Mouse (Mus musculus): ENCODE measurements around the gene Gm12185.
"Not testable (repeated sequence)": the region's sequence is repeated elsewhere in the genome, so short reads cannot be mapped to it uniquely, and the experiment has no call there.

Gene Gm12185

DNA sequence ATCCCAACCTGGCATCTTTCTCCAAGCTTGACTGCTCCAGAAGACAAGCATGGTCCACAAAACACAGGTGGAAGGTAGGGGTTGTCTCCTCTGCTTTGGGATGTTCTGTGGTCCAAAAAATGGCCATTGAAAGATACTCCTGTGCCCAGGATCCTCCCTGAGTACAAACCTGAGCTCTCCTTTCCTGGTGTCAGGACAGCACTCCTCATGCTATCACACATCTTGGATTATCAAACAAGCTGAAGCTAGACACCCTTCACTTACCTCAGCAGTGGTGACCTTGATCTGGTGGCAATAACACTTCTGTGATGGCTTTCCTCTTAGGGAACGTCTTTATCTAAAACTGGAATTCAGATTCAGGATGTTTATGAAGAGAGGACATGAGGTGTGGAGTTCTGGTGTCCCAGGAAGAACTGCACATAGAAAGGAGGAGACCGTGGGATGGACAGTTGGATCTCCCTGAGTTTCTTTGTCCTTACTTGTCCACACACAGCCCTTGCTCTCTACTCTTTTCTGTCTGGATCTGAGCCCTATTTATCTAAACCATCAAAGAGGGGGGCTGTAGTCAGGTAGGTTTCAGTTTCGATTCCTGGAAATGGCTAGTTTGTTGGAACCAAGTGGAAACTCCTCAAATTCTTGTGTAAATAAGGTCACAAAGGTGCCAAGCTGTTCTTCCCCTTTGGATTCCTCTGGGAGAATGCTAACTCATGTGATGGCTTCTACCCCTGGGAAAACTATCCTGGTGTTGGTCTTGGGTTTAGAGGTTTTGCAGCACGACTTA, at the start of gene Gm12185:
Gm12185 (minus strand) TSS at position 487 of the 781 bp plus-strand sequence.
- DNase-seq (ENCODE audit: low spot score): not testable (repeated sequence)

DNA sequence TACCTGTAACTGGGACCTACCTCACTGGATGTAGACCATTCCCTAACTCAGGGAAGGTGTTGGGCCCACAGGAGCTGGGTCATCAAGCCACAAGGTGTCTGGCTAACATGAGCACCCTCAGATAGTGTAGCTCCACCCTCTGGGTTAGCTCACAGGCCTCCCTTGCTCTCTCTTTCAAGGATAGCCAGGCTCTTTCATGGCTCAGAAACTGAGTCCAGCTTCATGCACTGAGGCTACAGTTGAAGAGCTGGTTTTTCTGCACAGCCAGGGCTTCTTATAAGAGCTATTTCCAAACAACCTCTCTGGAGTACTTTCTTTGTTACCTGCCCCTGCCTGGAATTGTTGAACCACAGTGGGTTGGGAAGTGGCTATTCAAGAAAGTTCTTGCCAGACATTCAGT, 20.0 kb upstream of the Gm12185 start:
- DNase-seq (ENCODE audit: low spot score): not testable (repeated sequence)

DNA sequence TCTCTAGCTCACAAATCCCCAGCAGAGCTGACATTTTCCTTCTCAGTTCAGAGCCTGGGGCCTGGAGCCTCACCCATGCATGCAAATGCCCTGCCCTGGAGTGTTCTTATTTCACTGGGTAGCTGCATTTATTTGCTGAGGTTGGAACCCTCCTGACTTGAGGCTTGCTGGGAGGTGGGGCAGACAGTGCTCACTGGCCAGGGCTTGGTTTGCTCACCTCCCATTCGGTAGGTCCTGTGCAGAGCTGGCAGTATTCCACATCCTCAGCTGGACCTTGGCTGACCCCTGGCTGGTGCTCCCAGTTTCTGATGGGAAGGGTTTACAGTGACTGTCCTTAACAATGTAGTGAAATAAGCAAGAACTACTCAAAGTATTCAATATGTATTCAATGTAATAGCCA, 14.8 kb upstream of the Gm12185 start:
- DNase-seq (ENCODE audit: low spot score): not testable (repeated sequence)

DNA sequence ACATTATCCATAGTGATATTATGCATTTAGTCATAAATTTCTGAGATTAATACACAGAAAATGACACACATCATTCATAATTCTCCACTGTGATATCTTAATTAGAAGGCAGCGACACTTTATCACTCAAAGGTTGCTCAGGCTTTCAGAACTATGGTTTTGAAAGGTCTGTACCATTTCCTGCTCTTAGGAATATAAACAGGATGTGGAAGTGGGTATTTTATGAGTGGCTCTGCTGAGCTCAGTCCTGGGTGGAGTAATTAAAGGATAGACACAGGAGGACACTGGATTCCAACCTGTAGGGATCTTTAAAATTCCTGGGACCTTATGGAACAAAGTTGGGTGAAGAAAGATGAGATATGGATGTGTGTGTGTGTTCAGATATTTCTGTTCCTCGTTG, 14.3 kb upstream of the Gm12185 start:
- not testable (repeated sequence) for DNase-seq (ENCODE audit: low spot score)

DNA sequence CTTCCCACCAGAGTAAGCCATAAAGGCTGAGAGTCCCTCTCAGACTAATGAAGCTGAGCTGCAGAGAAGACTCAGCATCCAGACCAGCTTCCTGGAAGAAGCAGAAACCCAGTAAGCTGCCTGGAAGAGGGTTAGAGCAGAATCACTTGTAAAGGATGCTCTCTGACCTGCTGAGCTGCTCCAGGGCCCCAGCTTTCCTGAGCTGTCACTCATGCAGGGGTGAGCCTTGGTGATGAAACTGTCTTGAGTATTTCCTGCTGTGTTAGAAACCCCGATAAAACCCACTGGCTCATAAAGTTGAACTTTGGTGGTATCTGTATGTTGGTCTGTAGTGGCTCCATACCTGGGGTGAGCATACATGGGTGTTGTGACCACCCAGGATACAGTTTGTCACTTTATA, 8.4 kb upstream of the Gm12185 start:
- not testable (repeated sequence) for DNase-seq (ENCODE audit: low spot score)

DNA sequence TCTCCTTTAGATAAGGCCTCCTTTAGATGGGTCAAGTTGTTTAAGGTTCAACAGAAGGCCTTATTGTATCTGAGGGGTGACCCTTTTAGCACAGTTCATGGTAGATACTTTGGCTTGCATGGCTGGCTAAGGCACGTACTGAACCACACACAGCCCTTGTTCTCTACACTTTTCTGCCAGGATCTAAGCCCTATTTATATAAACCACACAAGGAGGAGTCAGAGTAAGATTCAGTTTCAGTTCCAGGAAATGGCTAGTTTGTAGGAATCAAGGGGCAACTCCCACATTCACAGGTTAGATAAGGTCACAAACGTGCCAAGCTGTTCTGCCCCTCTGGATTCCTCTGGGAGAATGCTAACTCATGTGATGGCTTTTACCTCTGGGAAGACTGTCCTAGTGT, 2.0 kb upstream of the Gm12185 start, which contains the start of gene Tgtp1:
Tgtp1 (minus strand) TSS at position 155 of the 400 bp plus-strand sequence.
- DNase-seq (ENCODE audit: low spot score): not testable (repeated sequence)

DNA sequence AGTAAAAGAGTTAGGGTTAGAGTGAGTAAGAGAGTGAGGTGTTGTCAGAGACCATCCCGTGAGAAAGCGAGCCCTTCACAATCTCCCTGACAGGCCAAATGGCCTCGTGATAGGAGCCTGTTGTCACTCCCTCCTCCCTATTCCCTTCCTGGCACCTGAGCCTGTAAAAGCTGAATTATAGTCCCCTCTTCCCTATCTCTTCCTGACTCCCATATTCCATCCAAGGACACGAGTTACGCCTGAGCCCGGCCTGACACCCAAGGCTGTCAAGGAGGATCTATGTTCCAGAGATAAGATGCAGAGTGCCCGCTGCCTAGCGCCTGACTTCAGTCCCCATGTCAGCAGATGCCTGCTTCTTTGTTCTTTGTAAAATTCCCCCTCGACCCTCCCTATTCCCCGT, 1.3 kb upstream of the Gm12185 start:
- DNase-seq (ENCODE audit: low spot score): not testable (repeated sequence)

DNA sequence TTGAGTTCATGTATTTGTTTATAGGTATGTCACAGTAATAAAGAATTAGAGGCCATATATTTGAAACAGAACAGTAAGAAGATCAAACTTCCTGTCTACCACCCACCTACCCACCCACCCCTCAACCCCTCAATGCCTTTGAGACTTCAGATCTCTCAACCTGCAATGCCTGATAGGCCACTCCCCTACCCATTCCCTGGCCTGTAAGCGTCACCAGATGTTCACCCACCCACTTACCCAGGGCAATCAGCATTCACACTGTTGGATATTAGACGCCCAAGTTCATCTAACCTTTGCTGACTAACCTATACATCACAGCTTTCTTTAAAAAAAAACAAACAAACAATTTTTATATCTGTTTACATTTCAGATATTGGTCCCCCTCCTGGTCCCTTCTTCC, 2.0 kb downstream of the Gm12185 start:
- DNase-seq (ENCODE audit: low spot score): not testable (repeated sequence)

DNA sequence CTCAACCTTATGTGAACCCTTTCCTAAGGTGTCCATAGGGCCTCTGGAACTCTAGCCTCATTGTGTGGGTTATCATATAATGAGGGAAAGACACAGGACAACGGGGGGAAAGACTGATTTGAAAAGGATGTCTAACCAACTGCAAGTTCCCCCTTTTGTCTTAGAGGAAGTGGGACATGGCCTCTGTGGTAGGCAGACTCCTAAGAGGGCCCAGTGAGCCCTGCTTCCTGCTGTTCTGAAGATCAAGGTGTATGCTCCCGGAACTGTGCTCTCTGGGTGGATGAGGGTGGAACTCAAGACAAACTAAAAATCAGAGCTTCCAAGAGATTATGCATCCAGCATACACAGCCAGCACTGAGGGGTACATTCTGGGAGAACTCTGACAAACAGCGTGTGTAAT, 3.8 kb downstream of the Gm12185 start:
- not testable (repeated sequence) for DNase-seq (ENCODE audit: low spot score)

DNA sequence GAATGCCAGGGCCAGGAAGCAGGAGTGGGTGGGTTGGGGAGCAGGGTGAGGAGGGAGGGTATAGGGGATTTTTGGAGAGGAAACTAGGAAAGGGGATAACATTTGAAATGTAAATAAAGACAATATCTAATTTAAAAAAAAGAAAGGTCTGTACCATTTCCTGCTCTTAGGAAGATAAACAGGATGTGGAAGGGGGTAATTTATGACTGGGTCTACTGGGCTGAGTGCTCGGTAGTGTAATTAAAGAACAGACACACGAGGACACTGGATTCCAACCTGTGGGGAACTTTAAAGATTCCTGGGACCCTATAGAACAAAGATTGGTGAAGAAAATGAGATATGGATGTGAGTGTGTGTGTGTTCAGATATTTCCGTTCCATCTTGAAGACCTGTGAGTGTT, 9.2 kb downstream of the Gm12185 start:
- DNase-seq (ENCODE audit: low spot score): not testable (repeated sequence)

DNA sequence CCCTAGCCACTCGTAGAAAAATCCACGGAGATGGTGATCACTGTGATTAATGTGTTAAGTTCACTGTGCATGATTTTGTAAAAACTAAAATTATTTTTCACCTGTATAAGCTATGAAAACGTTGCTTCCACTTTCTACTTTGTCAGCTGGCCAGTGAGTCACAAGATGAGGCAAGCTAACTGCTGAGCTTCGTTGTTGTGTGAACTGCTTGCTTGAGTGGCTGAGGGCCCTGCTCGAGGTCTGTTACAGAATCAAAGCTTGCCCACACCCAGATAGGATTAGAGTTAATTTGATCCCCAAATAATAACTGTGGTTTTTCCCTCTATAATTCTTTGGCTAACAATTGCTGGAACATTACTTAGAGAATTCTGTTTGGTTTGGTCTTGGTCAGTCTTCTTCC, 12.0 kb downstream of the Gm12185 start:
- DNase-seq (ENCODE audit: low spot score): not testable (repeated sequence)

DNA sequence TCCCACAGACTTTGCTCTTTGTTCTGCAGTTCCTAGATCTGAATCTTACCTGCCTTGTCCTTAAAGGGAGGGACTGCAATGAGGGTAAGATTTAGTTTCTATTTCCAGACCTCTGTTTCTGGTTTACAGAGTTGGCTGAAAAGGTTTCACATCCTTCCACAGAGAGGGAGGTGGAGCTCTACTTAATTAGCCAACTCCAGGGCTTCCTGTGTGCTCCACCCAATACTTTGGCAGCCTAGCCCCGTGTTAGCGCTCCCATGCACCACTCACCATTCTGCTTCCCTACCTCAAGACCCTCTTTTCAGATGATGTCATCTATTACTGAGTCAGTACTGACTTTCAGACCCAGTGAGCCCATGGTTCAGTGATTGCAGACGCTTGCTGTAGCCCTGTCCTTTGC, 12.8 kb downstream of the Gm12185 start, which contains the start of gene 9930111J21Rik1:
9930111J21Rik1 (minus strand) TSS at position 148 of the 400 bp plus-strand sequence.
- not testable (repeated sequence) for DNase-seq (ENCODE audit: low spot score)

DNA sequence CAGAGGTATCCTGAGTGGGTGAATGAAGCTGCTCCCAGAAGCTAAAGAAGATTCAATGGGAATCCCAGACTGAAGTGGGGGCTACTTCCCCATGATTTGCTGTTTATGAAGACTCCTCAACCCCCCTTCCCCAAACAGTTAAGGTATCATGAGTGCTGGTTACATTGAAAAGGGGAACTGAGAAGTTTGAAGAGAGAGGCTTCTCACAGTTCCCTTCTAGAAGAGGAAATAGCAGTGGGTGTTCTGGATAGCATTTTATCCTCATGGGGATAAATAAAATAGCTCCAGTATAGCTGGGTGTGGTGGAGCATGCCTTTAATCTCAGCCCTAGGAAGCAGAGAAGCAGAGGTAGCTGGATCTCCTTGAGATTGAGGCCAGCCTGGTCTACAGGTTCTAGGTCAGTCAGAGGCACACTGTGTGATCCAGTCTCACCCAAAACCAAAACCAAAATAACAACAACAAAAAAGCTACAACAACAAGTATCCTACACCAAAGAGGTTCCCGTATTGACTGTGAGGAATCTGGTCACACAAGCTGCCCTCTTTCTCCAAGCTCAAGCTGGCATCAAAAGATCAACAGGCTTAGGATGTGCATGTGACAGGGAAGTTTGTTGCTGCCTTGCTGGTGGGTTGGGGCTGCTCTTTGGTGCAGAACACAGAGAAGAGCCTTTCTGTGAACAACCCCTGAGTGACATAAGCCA, 13.6 kb downstream of the Gm12185 start, which contains the start of gene Olfr56:
Olfr56 (plus strand) TSS at position 650 of the 700 bp plus-strand sequence.
- DNase-seq (ENCODE audit: low spot score): not testable (repeated sequence)

DNA sequence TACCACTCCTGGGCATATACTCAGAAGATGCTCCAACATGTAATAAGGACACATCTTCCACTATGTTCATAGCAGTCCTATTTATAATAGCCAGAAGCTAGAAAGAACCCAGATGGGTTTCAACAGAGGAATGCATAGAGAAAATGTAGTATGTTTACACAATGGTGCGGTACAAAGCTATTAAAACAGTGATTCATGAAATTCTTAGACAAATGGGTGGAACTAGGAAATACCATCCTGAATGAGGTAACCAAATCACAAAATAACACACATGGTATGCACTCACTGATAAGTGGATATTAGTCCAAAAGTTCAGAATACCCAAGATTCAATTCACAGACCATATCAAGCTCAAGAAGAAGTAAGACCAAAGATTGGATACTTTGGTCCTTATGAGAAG, 17.3 kb downstream of the Gm12185 start:
- DNase-seq (ENCODE audit: low spot score): not testable (repeated sequence)

DNA sequence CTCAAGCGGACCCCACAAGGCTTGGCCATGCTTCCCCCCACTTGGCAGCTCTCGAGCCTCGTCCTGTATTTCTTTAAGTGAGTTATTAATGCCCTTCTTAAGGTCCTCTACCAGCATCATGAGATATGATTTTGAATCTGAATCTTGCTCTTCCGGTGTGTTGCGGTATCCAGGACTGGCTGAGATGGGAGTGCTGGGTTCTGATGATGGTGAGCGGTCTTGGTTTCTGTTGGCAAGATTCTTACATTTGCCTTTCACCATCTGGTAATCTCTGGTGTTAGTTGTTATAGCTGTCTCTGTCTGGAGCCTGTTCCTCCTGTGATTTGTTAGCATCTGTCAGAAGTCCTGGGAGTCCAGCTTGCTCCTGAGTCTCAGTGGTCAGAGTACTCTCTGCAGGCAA, 45.9 kb downstream of the Gm12185 start, which contains the start of gene Psme2b:
Psme2b (minus strand) TSS at position 101 of the 400 bp plus-strand sequence.
- DNase-seq (ENCODE audit: low spot score): not testable (repeated sequence)

DNA sequence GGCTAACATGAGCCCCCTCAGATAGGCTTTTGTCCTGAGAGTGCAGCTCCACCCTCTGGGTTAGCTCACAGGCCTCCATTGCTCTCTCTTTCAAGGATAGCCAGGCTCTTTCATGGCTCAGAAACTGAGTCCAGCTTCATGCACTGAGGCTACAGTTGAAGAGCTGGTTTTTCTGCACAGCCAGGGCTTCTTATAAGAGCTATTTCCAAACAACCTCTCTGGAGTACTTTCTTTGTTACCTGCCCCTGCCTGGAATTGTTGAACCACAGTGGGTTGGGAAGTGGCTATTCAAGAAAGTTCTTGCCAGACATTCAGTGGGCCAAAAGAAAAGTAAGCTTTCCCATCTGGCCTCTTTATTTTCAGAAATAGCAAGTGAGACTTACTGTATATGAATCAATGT, 52.7 kb downstream of the Gm12185 start:
- DNase-seq (ENCODE audit: low spot score): not testable (repeated sequence)

DNA sequence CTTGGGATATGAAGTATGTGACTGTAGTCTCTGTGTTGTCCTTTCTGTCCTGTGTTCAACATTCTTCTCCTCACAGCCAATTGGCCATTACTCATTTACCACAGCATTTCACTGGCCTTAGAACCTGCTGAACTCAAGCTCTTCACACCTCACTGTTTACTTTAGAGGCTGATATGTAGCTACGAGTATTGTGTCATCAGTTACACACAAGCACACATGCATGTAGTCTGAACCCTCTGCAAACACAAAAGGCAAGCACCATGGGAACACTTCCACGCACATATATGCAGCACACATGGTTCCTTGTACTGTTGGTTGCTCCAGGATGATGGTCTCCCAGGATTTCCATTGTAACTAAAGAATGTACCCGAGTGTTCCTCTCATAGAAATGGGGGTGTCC, 56.7 kb downstream of the Gm12185 start:
- DNase-seq (ENCODE audit: low spot score): not testable (repeated sequence)

DNA sequence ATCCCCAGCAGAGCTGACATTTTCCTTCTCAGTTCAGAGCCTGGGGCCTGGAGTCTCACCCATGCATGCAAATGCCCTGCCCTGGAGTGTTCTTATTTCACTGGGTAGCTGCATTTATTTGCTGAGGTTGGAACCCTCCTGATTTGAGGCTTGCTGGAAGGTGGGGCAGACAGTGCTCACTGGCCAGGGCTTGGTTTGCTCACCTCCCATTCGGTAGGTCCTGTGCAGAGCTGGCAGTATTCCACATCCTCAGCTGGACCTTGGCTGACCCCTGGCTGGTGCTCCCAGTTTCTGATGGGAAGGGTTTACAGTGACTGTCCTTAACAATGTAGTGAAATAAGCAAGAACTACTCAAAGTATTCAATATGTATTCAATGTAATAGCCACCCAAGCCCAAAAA, 58.1 kb downstream of the Gm12185 start:
- DNase-seq (ENCODE audit: low spot score): not testable (repeated sequence)

DNA sequence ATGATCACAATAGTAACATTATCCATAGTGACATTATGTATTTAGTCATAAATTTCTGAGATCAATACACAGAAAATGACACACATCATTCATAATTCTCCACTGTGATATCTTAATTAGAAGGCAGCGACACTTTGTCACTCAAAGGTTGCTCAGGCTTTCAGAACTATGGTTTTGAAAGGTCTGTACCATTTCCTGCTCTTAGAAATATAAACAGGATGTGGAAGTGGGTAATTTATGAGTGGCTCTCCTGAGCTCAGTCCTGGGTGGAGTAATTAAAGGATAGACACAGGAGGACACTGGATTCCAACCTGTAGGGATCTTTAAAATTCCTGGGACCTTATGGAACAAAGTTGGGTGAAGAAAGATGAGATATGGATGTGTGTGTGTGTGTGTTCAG, 58.6 kb downstream of the Gm12185 start:
- not testable (repeated sequence) for DNase-seq (ENCODE audit: low spot score)

DNA sequence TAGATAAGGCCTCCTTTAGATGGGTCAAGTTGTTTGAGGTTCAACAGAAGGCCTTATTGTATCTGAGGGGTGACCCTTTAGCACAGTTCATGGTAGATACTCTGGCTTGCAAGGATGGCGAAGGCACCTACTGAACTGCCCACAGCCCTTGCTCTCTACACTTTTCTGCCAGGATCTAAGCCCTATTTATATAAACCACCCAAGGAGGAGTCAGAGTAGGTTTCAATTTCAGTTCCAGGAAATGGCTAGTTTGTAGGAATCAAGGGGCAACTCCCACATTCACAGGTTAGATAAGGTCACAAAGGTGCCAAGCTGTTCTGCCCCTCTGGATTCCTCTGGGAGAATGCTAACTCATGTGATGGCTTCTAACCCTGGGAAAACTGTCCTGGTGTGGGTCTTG, 64.0 kb downstream of the Gm12185 start:
- DNase-seq (ENCODE audit: low spot score): not testable (repeated sequence)

DNA sequence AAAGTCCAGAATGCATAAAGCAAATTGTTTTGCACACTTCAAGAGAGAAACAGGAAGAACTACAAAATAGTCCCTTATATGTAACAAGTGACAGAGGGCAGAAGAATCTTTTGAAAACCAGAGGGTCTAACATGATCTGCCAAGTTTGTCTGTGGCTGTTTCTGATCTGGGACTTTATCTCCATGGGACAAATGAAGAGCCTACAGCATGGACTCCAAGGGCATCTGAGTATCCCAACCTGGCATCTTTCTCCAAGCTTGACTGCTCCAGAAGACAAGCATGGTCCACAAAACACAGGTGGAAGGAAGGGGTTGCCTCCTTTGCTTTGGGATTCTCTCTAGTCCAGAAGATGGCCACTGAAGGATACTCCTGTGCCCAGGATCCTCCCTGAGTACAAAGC, 65.6 kb downstream of the Gm12185 start:
- DNase-seq (ENCODE audit: low spot score): not testable (repeated sequence)

DNA sequence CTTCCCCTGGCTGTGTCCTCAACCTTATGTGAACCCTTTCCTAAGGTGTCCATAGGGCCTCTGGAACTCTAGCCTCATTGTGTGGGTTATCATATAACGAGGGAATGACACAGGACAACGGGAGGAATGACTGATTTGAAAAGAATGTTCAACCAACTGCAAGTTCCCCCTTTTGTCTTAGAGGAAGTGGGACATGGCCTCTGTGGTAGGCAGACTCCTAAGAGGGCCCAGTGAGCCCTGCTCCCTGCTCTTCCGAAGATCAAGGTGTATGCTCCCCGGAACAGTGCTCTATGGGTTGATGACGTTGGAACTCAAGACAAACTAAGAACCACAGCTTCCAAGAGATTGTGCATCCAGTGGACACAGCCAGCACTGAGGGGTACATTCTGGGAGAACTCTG, 68.2 kb downstream of the Gm12185 start:
- DNase-seq (ENCODE audit: low spot score): not testable (repeated sequence)

DNA sequence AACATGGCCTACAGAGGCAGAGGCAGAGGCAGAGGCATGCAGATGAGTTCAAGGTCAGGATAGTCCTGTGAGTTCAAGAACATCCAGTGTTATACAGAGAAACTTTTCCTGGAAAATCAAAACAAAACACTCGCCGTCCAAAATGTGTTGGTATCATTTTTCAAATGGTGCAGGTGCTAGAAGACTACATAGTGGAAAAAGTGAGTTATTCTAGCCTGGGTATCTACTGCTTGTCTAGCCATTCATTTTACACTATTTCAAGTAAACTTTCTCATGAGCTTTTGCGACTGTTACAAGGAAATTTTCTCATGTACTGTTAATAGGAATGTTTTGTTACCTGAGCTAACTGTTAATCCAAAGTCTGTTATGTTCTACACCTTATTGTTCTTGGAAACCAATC, 73.6 kb downstream of the Gm12185 start:
- no peak for DNase-seq (ENCODE audit: low spot score)
